Mouse (Mus musculus) liver, embryonic 14.5 days (tissue): ENCODE measurements around the gene Aip.

ENCODE experiments used
- CTCF ChIP-seq: IDR thresholded peaks from 2 replicates; pipeline ENCODE4 v1.5.1; 2016; ENCODE audit warnings: antibody characterized with exemption, low read depth, control low read depth
- EP300 ChIP-seq: IDR thresholded peaks from 2 replicates; pipeline ENCODE4 v1.6.1; 2016; ENCODE audit warnings: antibody characterized with exemption, low read depth

DNA sequence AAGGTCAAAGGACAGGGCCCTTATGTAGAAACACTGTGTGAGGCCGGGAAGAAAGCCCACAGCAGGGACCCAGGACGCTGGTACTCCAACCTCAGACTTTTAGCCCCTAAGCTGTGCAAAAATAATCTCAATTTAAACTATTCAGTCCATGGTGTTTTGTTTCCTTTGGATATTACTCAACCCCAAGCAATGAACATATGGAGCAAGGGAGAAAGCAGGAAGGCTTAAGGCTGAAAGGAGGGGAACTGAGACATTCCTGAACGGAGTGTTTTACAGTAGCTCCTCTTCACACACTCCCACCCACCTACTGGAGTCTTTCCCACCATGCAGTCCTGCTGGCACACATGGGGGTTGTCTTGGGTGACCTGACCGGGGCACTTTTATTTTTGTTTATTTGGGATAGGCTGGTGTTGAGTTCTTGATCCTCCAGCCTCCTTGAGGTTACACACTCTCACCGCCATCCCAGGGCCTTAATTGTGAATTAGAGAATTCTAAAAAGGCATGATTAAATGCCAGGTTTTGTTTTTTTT is 30.8 kb downstream of the Aip start:
- TF ChIP-seq CTCF, result no peak
- no peak for TF ChIP-seq EP300
